Mouse (Mus musculus) kidney, postnatal 10 days (tissue): ENCODE results near the gene Scgb2b15.
"Not testable (repeated sequence)": the region's sequence is repeated elsewhere in the genome, so short reads cannot be mapped to it uniquely, and the experiment has no call there.

Source experiments
- DNase-seq: peaks from one replicate; pipeline ENCODE4 v3.0.0; 2021; ENCODE audit warnings: mixed read lengths

Gene Scgb2b15

DNA sequence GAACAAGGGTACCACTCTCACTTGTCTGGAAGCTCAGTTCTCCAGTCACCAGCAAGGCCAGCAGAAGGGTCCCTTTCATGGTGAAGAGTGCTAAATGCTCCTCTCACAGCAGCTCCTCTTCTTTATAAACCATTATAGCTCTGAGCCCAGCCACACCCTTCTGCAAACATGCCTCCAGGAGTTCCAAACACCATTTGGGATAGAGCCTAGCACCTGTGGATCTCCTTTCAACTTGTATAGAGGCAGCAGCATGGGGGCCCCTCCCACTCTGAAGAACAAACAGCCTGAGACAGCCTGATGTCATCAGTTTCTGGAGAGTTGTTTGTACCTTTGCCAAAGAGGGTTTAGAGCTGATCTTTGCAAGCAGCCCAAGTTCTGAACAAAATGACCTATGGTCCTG lies at the start of gene Scgb2b15:
Gene Scgb2b15, minus strand, starts transcription at position 101 of the 400 bp plus-strand sequence.
- not testable (repeated sequence) for DNase-seq

DNA sequence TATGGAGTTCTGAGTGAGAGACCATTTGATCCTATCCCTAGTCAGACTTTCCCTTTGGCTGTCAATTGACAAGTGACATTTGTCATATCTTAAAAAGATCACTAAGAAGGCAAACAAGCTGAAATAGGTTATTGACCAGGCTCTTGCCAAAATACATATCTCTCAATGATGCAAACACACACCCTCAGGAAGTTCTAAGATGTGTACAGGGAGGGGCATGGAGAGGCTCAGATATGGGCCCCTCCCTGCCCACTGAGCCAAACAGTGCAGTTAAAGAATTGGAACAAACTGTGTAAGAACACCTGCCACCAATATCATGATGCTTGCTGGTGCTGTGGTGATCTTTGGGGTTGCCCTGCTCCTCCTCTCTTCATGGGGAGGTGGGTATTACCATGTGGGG lies 6.8 kb upstream of the Scgb2b15 start, which contains the start of gene Scgb1b15:
Gene Scgb1b15, plus strand, starts transcription at position 301 of the 400 bp plus-strand sequence.
- not testable (repeated sequence) for DNase-seq
